Mouse (Mus musculus) spleen, postnatal 14 days (tissue): ENCODE measurements around the gene Barhl2.

Experiments
- DNase-seq, 2 experiments: peaks; one replicate each; pipeline ENCODE4 v3.0.0; 2021 to 2022; ENCODE audit warnings: low spot score in 2 of 2

Gene Barhl2

GRCm38 (mm10) chr5:106455106-106455920, 2.7 kb downstream of the Barhl2 start:
- DNase-seq: no peak

- no peak for DNase-seq
Observed at GRCm38 (mm10) chr5:106454411-106455105, 3.4 kb downstream of the Barhl2 start.

- DNase-seq: no peak
Observed at GRCm38 (mm10) chr5:106453886-106454321, 4.1 kb downstream of the Barhl2 start.

- DNase-seq: no peak
Observed at GRCm38 (mm10) chr5:106453181-106453885, 4.6 kb downstream of the Barhl2 start.

- no peak for DNase-seq
Observed at GRCm38 (mm10) chr5:106452686-106453085, 5.3 kb downstream of the Barhl2 start.

GRCm38 (mm10) chr5:106451681-106452440, 6.1 kb downstream of the Barhl2 start:
- no peak for DNase-seq

- DNase-seq: no peak
Observed at GRCm38 (mm10) chr5:106450426-106451160, 7.4 kb downstream of the Barhl2 start.

- DNase-seq: no peak
Observed at GRCm38 (mm10) chr5:106449720-106450425, 8.1 kb downstream of the Barhl2 start.

- DNase-seq: no peak
Observed at GRCm38 (mm10) chr5:106448798-106449125, 9.2 kb downstream of the Barhl2 start.

GRCm38 (mm10) chr5:106447951-106448797, 9.8 kb downstream of the Barhl2 start:
- DNase-seq: no peak

GRCm38 (mm10) chr5:106447091-106447820, 10.7 kb downstream of the Barhl2 start:
- DNase-seq: no peak

- no peak for DNase-seq
Observed at GRCm38 (mm10) chr5:106446593-106446992, 11.4 kb downstream of the Barhl2 start.

GRCm38 (mm10) chr5:106445681-106446080, 12.3 kb downstream of the Barhl2 start:
- DNase-seq: no peak

- no peak for DNase-seq
Observed at GRCm38 (mm10) chr5:106438916-106439315, 19.1 kb downstream of the Barhl2 start.

- no peak for DNase-seq
Observed at GRCm38 (mm10) chr5:106426069-106426468, 31.9 kb downstream of the Barhl2 start.

- DNase-seq: no peak
Observed at GRCm38 (mm10) chr5:106420871-106421270, 37.1 kb downstream of the Barhl2 start.

GRCm38 (mm10) chr5:106420370-106420769, 37.6 kb downstream of the Barhl2 start:
- DNase-seq: no peak

- DNase-seq: no peak
Observed at GRCm38 (mm10) chr5:106417210-106417609, 40.8 kb downstream of the Barhl2 start.

GRCm38 (mm10) chr5:106416550-106416949, 41.4 kb downstream of the Barhl2 start:
- no peak for DNase-seq
